Mouse (Mus musculus) E14TG2a.4 (cell line): ENCODE data around the gene U2af2.
A peak's percentile ranks its signal among the peaks of the same experiment; 100 is the strongest.

Experiments used
- H3K27me3 ChIP-seq: 2 replicates; pipeline ENCODE4 v1.6.1; 2014; ENCODE audit warnings: low read length, control low read depth; ENCODE audit not compliant: insufficient read depth
- H3K36me3 ChIP-seq: 2 replicates; pipeline ENCODE4 v1.6.1; 2014; ENCODE audit warnings: low read length, control low read depth; ENCODE audit not compliant: insufficient read depth
- H3K4me1 ChIP-seq: replicated peaks from 2 replicates; pipeline ENCODE4 v1.6.1; 2014; ENCODE audit warnings: low read depth, low read length, control low read depth
- H3K4me3 ChIP-seq: replicated peaks from 2 replicates; pipeline ENCODE4 v1.5.1; 2014; ENCODE audit warnings: mild to moderate bottlenecking, low read length
- H3K9me3 ChIP-seq: 2 replicates; pipeline ENCODE4 v1.6.1; 2014; ENCODE audit warnings: low read length, control low read depth
- CTCF ChIP-seq: conservative IDR thresholded peaks from 2 replicates; pipeline ENCODE4 v1.5.1; 2014; ENCODE audit warnings: low read length
- NANOG ChIP-seq: IDR thresholded peaks from 2 replicates; pipeline ENCODE4 v1.6.1; 2014; ENCODE audit warnings: borderline replicate concordance, low read length, mixed read lengths
- POU5F1 ChIP-seq: IDR thresholded peaks from 2 replicates; pipeline ENCODE4 v1.6.1; 2014; ENCODE audit warnings: low read length, borderline replicate concordance

Gene U2af2

DNA sequence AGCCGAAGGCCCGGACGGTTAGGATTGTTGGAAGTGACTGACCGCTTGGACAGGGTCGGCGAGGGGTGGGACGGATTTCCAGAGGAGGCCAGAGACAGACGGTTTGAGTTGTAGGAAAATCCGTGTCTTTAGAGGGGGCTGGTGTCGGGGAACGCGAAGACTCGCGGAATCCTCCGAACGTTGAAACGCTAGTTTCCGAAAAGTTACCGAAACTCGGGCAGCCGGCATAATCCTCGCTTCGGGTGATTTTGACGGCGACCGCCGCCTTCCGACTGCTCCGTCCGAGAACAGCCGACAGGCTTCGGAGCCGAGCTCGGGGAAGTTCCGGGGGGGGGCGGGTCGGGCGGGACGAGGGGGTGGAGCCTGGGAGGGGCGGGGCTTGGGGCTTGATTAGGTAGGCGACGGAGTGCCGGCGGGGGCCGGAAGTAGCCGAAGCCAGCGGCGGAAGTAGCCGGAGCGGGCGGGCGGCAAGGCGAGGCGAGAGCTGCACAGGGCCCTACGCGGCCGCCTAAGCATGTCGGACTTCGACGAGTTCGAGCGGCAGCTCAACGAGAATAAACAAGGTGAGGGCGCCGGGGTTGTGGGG lies at the start of gene U2af2:
Gene U2af2, plus strand, starts transcription at position 370 of the 586 bp plus-strand sequence.
- Histone ChIP-seq H3K27me3 (peaks cover 22% of the 10 kb centered on the region), H3K4me3 (peak within 1 kb of the TSS; percentile 97), H3K9me3 (no peaks in the 10 kb centered on the region), H3K4me1 (peaks cover 64% of the 10 kb centered on the region), H3K36me3 (peaks cover 41% of the 10 kb centered on the region)
- no peak for TF ChIP-seq NANOG
- no peak for TF ChIP-seq POU5F1
- no peak for TF ChIP-seq CTCF

DNA sequence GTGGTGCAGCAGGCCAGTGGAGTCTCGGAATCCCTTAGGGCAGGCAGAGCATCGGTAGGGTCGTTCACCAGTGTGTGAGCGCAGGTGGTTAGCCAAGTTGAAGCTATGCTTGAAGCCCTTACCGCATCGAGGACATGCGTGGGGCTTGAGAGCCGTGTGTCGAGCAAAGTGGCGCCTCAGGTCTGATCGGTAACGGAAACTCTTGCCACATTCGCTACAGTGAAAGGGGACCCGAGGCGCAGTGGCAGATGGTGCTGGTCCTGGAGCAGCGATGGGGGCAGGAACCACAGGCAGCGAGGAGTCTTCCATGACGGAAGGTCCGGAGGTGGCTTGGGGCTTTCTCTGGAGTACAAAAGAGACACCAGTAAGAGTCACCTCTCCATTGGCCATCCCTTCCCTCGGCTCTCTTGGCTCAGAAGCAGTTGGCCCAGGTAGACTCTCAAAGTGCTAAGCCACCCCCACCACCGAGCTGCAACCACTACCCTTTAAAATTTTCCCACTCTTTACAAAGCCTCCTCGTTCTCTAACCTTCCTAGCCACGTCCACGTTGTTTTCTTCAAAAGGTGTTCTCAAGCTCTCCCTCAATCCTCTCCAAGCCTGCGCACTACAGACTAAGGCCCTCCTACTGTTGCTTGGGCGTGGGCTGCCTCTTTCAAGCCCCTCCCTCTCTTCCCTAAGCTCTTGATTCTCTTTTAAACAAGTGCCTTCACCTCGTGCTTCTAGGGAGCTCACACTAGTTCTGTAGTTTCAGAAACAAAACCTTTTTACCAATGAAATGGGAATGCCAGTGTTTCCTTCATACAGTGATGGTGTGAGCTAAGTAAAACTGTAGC lies 49.0 kb upstream of the U2af2 start:
- TF ChIP-seq NANOG = no peak
- TF ChIP-seq CTCF = no peak
- TF ChIP-seq POU5F1 = no peak
- H3K36me3 ChIP-seq = peaks cover 49% of the 10 kb centered on the region
- H3K27me3 ChIP-seq = no peaks in the 10 kb centered on the region
- H3K9me3 ChIP-seq = peaks cover 5% of the 10 kb centered on the region
- peak overlapping the region; percentile 88 for H3K4me3 ChIP-seq
- H3K4me1 ChIP-seq = peaks cover 67% of the 10 kb centered on the region

DNA sequence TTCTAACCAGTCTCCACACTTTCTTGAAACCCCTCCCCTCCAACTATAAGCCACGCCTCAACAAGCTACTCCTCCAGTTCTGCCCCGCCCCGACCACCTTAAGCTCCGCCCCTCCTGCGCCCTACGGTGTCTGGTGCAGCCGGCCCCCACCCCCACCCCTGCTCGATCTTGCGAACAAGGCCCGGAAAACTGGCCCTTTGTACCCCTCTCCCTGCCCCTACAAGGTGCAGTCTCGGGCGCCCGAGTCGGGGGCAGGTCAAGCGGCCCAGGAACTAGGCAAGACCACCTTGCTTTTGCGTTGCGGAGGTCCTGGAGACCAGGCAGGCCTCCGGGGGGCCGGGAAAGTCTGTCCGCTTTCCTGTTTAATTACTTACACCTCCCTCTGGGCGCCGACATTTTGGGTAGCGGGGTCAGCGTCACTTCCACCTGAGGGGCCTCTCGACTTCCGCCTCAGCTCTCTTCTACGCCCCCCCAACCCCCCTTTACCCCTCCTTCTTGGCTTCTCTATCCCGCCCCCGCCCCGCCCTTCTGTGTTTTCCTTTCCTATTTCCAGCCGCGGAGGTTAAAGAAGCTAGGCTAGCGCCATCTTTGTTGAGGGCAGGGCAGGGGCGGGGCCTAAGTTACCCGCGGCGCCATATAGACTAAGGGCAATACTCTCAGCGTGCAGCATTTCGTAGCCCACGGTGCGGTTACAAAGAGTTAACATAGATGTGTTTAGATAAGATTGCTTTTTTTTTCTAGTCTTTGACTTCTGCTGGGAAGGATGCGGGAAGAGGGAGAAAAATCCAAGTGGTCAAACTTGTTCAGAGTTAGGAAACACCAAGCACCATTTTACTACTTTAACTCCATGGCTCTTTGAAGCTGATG lies 47.5 kb upstream of the U2af2 start, which contains the start of the genes Zfp524 and Fiz1:
Gene Zfp524, plus strand, starts transcription at position 165 of the 867 bp plus-strand sequence.
Gene Fiz1, minus strand, starts transcription at position 447 of the 867 bp plus-strand sequence.
- Histone ChIP-seq H3K27me3 (no peaks in the 10 kb centered on the region), H3K4me3 (peak within 1 kb of the TSS; percentile 88), H3K4me1 (peaks cover 68% of the 10 kb centered on the region), H3K36me3 (peaks cover 36% of the 10 kb centered on the region), H3K9me3 (peaks cover 5% of the 10 kb centered on the region)
- no peak for TF ChIP-seq POU5F1

DNA sequence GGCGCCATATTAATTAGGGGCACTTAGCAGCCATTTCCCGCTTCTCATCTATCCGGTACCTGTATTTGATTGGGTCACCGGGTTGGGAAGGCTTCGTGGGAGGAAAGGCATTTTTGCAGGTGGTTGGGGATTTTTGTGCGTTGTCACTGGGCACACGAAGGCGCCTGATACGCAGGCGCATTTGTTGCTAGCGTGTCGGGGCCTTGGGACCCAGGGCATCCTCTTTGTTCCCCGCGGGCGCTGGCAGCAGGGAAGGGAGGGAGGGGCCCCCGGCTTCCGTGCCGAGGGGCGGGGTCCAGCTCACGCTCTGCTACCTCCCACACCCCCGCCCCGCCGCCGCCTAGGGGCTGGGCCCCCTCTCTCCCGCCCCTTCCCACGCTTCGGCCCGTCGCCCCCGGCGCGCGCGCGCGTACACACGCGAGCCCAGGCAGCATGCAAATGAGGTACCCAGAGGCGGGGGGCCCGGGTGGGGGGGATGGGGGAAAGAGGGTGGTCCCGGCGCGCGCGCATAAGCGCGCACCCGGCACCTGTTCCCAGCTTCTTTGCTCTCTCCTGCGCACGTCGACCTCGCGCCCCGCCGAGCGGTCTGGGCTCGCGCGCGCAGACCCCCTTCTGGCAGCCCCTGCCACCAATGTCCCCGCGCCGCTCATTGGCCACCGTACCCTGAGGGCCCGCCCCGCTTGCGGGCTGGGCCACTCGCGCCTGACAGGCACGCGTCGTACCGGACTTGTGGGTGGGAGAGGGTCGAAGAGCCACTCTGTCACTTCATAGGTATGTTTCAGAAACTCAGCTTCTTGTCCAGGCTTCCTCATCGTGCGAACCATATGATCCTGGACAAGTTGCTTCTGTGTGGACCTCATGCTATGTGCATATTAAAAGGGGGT lies 46.6 kb upstream of the U2af2 start, which contains the start of gene Gm44973:
Gene Gm44973, plus strand, starts transcription at position 379 of the 884 bp plus-strand sequence.
- peaks cover 5% of the 10 kb centered on the region for H3K9me3 ChIP-seq
- peak within 1 kb of the TSS; percentile 88 for H3K4me3 ChIP-seq
- TF ChIP-seq CTCF (no peak), NANOG (no peak; the same call in 1 of the 2 replicates), POU5F1 (no peak)
- peaks cover 61% of the 10 kb centered on the region for H3K4me1 ChIP-seq
- peaks cover 27% of the 10 kb centered on the region for H3K36me3 ChIP-seq
- no peaks in the 10 kb centered on the region for H3K27me3 ChIP-seq

DNA sequence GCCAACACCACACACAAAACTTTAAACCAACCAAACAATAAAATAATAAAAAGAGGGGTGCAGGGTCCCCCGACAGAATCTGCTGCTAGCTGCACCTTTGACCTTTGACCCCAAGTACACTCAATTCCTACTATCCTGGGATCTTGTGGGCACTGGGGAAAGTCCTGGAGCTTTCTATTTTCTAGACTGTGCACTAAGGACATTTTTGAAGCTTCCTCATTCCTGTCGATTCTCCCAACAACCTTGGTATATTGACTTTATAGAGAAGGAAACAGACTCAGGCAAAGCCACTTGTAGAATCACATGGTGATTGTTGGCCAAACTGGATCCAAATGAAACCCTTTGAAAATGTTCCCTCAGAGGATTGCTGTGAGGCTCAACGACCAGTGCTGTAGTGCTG lies 45.9 kb upstream of the U2af2 start:
- Histone ChIP-seq H3K36me3 (peaks cover 20% of the 10 kb centered on the region), H3K9me3 (peaks cover 5% of the 10 kb centered on the region)
- no peak for TF ChIP-seq NANOG
- no peak for TF ChIP-seq POU5F1
- no peak for TF ChIP-seq CTCF

DNA sequence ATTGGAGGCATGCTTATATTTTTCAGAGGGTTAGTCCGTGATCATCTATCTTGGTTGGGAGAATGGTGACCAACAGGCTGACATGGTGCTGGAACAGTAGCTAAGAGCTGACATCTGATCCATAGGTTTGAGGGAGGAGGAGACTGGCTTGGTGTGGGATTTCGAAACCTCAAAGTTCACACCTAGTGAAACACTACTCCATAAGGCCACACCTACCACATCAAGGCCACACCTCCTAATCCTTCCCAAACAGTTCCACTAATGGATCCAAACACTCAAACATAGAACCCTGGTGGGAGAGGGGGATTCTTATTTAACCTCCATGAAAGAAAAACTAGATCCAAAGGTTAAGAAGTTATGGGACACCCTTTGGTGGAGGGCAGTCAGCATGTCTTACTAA lies 45.0 kb upstream of the U2af2 start:
- no peak for TF ChIP-seq POU5F1
- TF ChIP-seq NANOG = no peak
- no peak for TF ChIP-seq CTCF
- peaks cover 58% of the 10 kb centered on the region for H3K4me1 ChIP-seq

More for the DNA sequence above, 45.9 kb upstream of the U2af2 start:
- Histone ChIP-seq H3K4me3 (peak overlapping the region; percentile 88), H3K27me3 (no peaks in the 10 kb centered on the region), H3K4me1 (peaks cover 58% of the 10 kb centered on the region)

DNA sequence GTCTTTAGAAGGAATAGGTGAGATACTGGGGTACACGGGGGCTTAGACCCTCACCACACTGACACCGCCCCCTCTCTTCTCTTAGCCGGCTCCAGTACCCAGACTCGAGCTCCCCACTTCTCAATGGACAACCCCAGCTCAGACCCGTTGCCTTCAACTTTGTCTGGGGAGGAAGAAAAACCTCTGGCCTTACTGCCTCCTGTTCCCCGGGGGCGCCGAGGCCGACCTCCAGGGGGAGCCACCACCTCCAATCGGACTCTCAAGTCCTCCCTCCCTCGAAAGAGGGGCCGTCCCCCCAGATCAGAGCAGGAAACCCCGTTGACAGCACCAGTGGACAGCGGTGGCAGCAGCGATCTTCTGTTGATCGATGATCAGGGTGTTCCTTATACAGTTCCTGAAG lies 44.6 kb upstream of the U2af2 start:
- TF ChIP-seq CTCF (peak; percentile 60), POU5F1 (no peak)
- no peaks in the 10 kb centered on the region for H3K27me3 ChIP-seq
- peak overlapping the region; percentile 69 for H3K4me3 ChIP-seq
- peaks cover 58% of the 10 kb centered on the region for H3K4me1 ChIP-seq
- H3K36me3 ChIP-seq = peaks cover 19% of the 10 kb centered on the region
- peaks cover 5% of the 10 kb centered on the region for H3K9me3 ChIP-seq

More for the DNA sequence above, 45.0 kb upstream of the U2af2 start:
- H3K4me3 ChIP-seq = no peak overlapping the region
- H3K27me3 ChIP-seq = no peaks in the 10 kb centered on the region
- peaks cover 5% of the 10 kb centered on the region for H3K9me3 ChIP-seq
- peaks cover 19% of the 10 kb centered on the region for H3K36me3 ChIP-seq
